Mouse (Mus musculus) thymus, postnatal 10 days (tissue): ENCODE data around the gene Kbtbd6.

Source experiments
- DNase-seq, 2 experiments: peaks; one replicate each; pipeline ENCODE4 v3.0.0; 2021; ENCODE audit warnings: low spot score in 2 of 2

Kbtbd6 gene

DNA sequence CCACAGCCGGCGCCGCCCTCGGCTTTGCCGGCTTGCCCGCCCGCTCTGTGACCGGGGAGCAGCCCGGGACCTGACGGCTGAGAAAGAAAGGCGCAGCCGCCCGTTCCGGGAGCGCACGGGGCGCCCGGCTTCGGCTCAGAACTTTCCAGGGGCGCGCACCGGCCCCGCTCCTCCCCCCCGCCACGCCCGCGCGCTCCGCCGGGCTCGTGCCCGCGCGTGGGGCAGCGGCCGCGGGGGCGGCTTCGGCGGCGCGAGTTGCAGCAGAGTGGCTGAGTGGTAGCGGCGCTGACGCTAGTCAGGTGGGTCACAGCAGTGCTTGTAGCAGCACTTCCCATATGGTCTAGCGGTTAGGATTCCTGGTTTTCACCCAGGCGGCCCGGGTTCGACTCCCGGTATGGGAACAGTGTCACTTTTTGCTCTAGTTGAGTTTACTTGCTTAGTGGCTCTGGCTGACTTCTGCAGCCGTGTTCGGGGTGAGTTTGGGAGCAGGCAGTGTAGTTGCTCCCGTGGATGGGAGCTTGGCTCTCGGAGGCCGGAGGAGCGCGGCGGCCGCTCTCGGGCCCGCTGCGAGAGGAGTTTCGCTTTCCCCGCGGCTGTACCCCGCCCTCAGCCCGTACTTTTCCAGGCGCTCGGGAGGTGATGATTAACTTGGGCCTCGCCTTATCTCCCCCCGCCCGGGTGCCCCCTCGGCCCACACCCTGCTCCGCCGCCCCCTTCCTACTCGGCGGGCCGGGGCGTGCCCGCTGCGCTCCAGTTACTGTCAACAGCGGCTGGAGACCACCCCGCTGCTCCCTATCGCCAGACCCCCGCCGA is 29.9 kb downstream of the Kbtbd6 start, which contains the start of gene Wbp4:
TSS of gene Wbp4 (minus strand) at position 182 of the 813 bp plus-strand sequence.
- DNase-seq = peak; percentile 86 to 91

DNA sequence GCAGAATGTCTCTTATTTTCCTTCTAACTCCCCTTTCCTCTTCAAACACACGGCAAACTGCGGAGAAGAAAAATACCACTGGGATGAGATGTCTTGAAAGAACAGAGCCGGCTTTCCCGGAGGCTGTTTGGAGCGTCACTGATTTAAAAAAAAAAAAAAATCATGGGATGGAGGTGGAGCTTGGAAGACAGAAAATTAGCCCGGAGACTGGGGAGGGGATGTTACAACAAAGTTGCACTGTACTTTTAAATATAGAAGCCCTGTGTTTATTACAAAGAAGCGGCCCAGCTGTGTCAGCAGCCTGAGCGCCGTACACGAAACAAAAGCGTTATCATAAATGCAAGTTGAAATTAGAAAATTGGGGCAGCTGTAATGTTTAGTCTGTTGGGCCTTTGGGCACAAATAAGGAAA is 30.6 kb downstream of the Kbtbd6 start:
- DNase-seq = no peak

GRCm38 (mm10) chr14:79482747-79483355 is 31.2 kb downstream of the Kbtbd6 start:
- no peak for DNase-seq

DNA sequence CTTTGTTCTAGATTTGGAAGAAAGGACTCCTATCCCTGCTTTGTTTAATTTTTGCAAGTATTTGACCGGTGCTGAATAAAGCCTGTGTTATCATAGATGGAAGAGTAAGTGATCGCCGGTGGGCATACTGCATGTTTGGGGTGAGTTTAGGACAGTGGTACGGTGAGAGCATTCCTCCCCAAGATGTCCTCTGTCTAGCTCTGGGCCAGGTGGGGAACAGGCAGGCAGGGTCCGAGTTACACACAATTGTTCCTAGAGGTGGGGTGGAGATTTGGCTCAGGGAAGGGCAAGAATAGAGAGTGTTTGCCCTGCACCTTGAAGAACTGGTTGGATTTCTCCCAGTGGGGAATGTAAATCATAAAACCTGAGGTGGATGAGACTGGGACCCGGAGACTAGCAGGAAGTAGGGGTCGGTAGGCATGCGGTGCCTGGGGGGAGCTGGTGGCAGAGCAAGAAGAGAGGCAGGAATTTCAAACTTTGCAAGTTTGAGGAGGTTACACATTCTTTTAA is 32.0 kb downstream of the Kbtbd6 start:
- no peak for DNase-seq

DNA sequence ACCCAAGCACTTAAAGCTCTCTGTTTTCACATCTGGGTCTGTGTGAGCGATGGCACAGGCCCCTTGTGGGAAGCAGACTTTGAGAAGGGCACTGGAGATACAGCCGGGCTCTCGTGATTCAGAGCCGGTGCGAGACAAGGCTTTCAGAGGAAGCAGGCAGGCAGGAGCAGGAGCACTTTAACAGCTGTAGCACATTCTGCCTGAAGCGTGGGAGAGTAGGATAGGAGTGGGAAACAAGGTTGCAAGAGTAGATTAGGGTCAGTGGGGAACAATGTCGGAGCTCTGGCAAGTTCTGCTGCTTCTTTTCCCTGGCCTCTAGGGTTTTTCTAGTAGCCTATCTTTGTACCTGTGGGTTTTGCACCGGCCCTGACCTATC is 35.0 kb downstream of the Kbtbd6 start:
- no peak for DNase-seq

- DNase-seq = peak in 1 of 2 experiments; percentile 40
Measured at GRCm38 (mm10) chr14:79486993-79487731, 35.5 kb downstream of the Kbtbd6 start.

DNA sequence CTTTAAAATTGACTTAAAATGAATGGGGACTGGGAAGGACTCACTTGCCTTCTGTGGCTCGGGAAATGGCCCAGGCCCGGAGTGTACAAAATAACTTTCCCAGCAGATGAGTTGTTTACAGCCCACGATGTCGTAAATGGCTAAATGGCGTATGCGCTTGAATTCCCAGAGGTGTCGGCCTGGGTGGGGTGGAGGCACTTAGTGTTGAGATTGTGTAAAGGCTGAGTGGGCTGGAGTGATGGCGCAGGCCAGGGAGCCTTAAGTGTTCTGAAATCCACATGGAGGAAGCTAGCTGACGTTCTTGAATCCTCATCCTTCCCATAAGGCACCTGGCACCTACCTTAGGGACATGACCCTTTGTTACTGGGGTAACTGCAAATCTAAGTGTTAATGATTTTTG is 36.9 kb downstream of the Kbtbd6 start:
- no peak for DNase-seq

GRCm38 (mm10) chr14:79489150-79489549 is 37.5 kb downstream of the Kbtbd6 start:
- no peak for DNase-seq

- no peak for DNase-seq
Measured at GRCm38 (mm10) chr14:79490246-79490645, 38.6 kb downstream of the Kbtbd6 start.

DNA sequence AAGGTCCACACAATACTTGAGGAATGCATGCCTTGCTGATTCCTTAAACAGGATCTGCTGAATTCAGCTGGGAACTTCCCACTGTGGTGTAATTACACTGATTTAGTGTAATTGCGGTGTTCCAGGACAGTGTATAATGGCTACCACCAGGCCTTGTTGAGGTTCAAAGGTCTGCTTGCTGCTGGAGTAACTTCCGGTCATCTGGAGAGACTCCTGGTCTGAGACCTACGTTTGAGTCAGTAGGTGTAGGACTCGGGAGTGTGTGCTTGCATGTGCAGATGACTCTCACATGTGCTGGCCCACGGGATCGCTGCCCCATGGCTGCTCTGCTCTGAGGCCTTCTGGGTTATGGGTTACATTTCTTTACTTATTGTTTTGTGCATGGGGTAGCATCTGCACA is 42.7 kb downstream of the Kbtbd6 start:
- DNase-seq = no peak

DNA sequence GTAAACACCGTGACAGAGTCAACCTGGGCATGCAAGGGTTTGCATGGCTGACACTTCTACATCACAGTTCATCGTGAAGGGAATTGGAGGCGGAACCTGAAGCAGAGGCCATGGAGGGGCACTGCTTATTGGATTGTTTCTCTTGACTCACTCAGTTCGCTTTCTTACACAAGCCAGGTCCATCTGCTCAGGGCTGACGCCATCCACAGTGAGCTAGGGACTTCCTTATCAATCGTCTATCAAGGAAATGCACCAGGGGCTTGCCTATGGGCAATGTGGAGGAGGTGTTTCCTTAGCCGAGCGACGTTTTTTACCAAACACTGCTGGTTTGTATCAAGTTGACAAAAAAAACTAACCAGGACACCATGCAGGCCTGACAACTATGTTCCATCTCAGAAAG is 47.7 kb downstream of the Kbtbd6 start:
- no peak for DNase-seq

DNA sequence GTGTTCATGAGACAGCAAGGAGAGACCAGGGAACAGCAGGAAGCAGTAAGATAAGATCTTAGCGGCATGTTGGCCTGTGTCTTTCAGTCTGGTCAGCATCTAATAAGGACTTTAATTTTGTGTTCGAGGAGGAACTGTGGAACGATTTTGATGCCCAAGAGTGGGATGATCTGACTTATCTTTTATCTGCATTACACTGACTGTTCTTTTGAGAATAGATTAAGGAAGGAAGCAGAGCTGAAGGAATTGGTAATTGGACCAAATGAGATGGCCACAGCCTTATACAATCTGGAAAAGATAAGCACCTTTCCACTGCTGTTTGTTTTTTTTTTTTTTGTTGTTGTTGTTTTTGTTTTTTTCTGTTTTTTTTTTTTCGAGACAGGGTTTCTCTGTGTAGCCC is 49.1 kb downstream of the Kbtbd6 start:
- DNase-seq = no peak

DNA sequence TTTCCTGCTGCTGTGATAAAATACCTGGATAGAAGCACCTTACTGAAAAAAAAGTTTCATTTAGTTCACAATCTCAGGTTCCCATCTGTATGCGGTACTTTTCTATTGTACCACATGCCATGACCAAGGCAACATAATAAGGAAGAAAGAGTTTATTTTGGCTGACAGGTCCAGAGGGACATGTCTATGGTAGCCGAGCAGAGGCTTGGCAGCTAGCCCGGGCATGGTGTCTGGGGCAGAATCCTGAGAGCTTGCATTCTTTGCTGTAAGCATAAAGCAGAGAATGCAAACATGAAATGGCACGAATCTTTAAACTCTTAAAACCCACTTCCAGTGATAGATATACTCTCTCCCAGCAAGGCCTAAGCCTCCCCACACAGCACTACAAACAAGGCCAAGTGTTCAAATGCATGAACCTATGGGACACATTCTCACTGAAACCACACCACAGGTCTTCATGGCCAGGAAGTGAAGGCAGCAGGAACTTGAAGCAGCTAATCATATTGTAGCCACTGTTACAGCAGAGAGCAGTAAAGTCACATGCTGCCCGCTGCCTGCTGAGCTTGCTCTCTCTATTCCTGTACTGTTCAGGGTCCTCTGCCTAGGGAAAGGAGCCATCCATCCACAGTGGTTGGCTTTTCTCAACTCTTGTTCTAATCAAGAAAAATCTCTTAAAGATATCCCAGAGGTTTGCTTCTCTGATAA is 51.9 kb downstream of the Kbtbd6 start:
- DNase-seq = no peak
